Mouse (Mus musculus): Measurements from ENCODE around the gene Setd4. TPM values are rescaled to one million over a fixed set of nuclear protein-coding genes. Genes with fewer than 3 reads are reported as not detected.
A peak's percentile ranks its signal among the peaks of the same experiment; 100 is the strongest.

Setd4 gene
- polyA plus RNA-seq, 1 experiment from 2014 or later: 12.0 TPM

DNA sequence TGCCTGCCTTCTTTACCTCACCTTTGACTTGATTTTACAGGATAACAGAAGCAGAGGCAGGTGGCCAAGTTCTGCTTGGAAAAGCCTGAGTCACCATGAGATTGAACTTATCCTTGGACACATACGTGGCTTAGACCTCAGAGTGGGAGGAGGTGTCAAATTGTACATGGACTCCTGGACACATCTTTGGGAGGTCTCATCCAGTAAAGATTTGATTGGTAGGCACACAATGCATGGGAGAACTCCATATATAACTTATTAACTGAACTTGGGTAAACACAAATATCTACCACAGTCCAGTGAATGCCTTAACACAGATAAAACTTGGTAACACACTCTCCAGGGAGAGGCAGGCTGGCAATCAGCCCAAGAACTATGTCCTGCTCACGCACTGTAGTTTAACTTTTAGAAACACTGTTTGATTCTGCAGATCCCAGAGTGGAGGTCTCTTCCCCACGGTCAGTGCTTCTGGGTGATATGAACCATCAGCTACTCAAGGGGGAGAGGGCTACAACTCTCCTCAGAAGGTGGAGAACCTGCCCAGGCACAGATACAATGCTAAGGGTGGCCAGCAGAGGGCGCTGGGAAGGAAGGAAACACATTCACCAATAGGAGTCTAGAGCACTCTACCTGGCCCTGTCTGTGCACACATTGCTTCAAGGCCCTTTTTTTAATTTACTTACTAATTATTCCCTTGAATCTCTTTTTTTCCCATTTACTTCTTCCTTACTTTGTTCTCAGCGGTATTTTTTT, 11.4 kb upstream of the Setd4 start:
- TF ChIP-seq CTCF (IDR thresholded peaks at IDR 0.05; ENCODE audit: low read depth): peak; percentile 79
- DNase-seq: peak; percentile 70
- no peaks in the 10 kb centered on the region for H3K4me1 ChIP-seq (ENCODE audit: insufficient read depth)
- no peak overlapping the region for H3K4me3 ChIP-seq (ENCODE audit: low read depth, low read length)
- H3K36me3 ChIP-seq (ENCODE audit: insufficient read depth): peaks cover 10% of the 10 kb centered on the region
- no peaks in the 10 kb centered on the region for H3K27me3 ChIP-seq (ENCODE audit: insufficient read depth, low read length)
- no peak overlapping the region for H3K4me2 ChIP-seq
- ATAC-seq (ENCODE audit: insufficient read depth): no peak
- no peak overlapping the region for H3K9ac ChIP-seq
- H3K9me3 ChIP-seq (ENCODE audit: low read depth, low read length): no peaks in the 10 kb centered on the region
- no peak overlapping the region for H3K27ac ChIP-seq (ENCODE audit: low read depth)
- 22% methylated on average over 5 of the region's 5 CpGs for WGBS

- no peak for TF ChIP-seq CTCF (IDR thresholded peaks at IDR 0.05; ENCODE audit: low read depth)
- H3K4me2 ChIP-seq: no peak overlapping the region
- no peak overlapping the region for H3K27ac ChIP-seq (ENCODE audit: low read depth)
- no peaks in the 10 kb centered on the region for H3K9me3 ChIP-seq (ENCODE audit: low read depth, low read length)
- ATAC-seq (ENCODE audit: insufficient read depth) (no peak), DNase-seq (no peak)
- H3K36me3 ChIP-seq (ENCODE audit: insufficient read depth): peaks cover 18% of the 10 kb centered on the region
- H3K27me3 ChIP-seq (ENCODE audit: insufficient read depth, low read length): no peaks in the 10 kb centered on the region
- H3K4me3 ChIP-seq (ENCODE audit: low read depth, low read length): no peak overlapping the region
- no peaks in the 10 kb centered on the region for H3K4me1 ChIP-seq (ENCODE audit: insufficient read depth)
- 88% methylated on average over 4 of the region's 4 CpGs for WGBS
- no peak overlapping the region for H3K9ac ChIP-seq
Measured at GRCm38 (mm10) chr16:93610961-93611360, 7.1 kb upstream of the Setd4 start.

- peaks cover 18% of the 10 kb centered on the region for H3K36me3 ChIP-seq (ENCODE audit: insufficient read depth)
- H3K9me3 ChIP-seq (ENCODE audit: low read depth, low read length): no peaks in the 10 kb centered on the region
- ATAC-seq (ENCODE audit: insufficient read depth): no peak
- H3K4me3 ChIP-seq (ENCODE audit: low read depth, low read length): no peak overlapping the region
- H3K4me2 ChIP-seq: no peak overlapping the region
- 95% methylated on average over 4 of the region's 4 CpGs for WGBS
- H3K4me1 ChIP-seq (ENCODE audit: insufficient read depth): no peaks in the 10 kb centered on the region
- H3K27ac ChIP-seq (ENCODE audit: low read depth): no peak overlapping the region
- no peak for TF ChIP-seq CTCF (IDR thresholded peaks at IDR 0.05; ENCODE audit: low read depth)
- no peak for DNase-seq
- H3K27me3 ChIP-seq (ENCODE audit: insufficient read depth, low read length): no peaks in the 10 kb centered on the region
- H3K9ac ChIP-seq: no peak overlapping the region
Measured at GRCm38 (mm10) chr16:93609796-93610195, 5.9 kb upstream of the Setd4 start.

DNA sequence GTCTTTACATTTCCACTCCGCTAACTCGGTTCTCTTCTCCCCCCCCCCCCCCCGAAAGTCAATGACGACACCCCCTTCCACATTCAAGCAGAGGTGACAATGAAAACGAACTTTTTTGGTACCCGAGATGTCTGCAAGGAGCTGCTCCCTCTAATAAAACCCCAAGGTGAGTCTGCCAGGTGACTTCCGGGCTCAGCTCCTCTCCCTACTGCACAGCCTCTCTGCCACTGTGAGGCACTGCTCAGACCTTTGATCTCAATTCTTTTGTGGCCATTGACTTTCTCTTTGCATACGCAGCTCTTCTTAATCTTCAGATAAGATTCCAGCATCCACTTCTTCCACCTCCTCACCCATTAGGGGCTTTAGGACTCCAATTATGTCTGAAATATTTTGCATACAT, 4.9 kb upstream of the Setd4 start:
- peaks cover 4% of the 10 kb centered on the region; the same call in 1 of the 2 replicates for H3K4me1 ChIP-seq (ENCODE audit: insufficient read depth)
- H3K9ac ChIP-seq: peak overlapping the region; percentile 75; the same call in 1 of the 2 replicates
- TF ChIP-seq CTCF (IDR thresholded peaks at IDR 0.05; ENCODE audit: low read depth): no peak
- peak overlapping the region; percentile 88 for H3K4me2 ChIP-seq
- ATAC-seq (ENCODE audit: insufficient read depth): no peak
- no peak overlapping the region for H3K27ac ChIP-seq (ENCODE audit: low read depth)
- peak overlapping the region; percentile 67 for H3K4me3 ChIP-seq (ENCODE audit: low read depth, low read length)
- no peaks in the 10 kb centered on the region for H3K27me3 ChIP-seq (ENCODE audit: insufficient read depth, low read length)
- H3K36me3 ChIP-seq (ENCODE audit: insufficient read depth): peaks cover 18% of the 10 kb centered on the region
- WGBS: 57% methylated on average over 7 of the region's 8 CpGs
- no peak for DNase-seq
- no peaks in the 10 kb centered on the region for H3K9me3 ChIP-seq (ENCODE audit: low read depth, low read length)

DNA sequence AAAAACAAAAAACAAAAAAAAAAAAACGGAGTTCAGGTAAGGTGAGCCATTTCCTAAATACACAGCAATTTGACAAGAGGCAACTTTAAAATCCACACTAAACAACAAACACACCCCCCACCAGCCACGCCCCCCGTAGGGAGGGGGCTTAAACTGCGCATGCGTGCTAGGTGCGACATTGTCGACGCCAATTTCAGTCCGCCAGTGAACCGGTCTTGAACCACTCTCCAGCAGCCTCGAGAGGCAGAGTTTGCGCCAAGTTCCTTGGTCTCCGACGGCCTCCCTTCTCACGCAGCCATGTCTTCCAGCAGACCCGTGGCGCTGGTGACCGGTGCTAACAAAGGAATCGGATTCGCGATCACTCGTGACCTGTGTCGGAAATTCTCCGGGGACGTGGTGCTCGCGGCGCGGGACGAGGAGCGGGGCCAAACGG, 3.8 kb upstream of the Setd4 start:
- Histone ChIP-seq H3K9ac (peak overlapping the region; percentile 75), H3K4me2 (peak overlapping the region; percentile 88), H3K9me3 (ENCODE audit: low read depth, low read length) (no peaks in the 10 kb centered on the region), H3K36me3 (ENCODE audit: insufficient read depth) (peaks cover 18% of the 10 kb centered on the region), H3K4me1 (ENCODE audit: insufficient read depth) (peaks cover 4% of the 10 kb centered on the region; the same call in 1 of the 2 replicates), H3K27me3 (ENCODE audit: insufficient read depth, low read length) (no peaks in the 10 kb centered on the region), H3K27ac (ENCODE audit: low read depth) (peak overlapping the region; percentile 65), H3K4me3 (ENCODE audit: low read depth, low read length) (peak overlapping the region; percentile 67)
- under 1% methylated on average over 32 of the region's 32 CpGs for WGBS
- no peak for TF ChIP-seq CTCF (IDR thresholded peaks at IDR 0.05; ENCODE audit: low read depth)
- ATAC-seq (ENCODE audit: insufficient read depth) (peak; percentile 32), DNase-seq (peak; percentile 94)

DNA sequence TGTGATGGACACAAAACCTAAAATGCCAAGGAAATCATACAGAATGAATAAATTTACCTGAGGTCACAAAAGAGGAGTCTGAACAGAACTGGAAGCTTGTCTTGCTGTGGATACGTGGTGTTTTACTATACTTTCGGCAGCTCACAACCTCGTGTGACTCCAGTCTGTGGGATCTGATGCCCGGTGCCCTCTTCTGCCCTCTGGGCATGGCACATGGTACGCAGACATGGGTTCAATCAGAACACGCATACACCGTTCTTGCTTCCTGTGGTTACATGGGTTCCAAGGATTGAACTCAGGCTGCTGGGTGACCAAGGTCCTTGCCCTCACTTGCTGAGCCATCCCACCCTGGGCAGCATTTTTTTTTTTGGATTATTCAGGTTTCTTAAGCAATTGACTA, 2.3 kb upstream of the Setd4 start:
- Histone ChIP-seq H3K9me3 (ENCODE audit: low read depth, low read length) (no peaks in the 10 kb centered on the region), H3K36me3 (ENCODE audit: insufficient read depth) (peaks cover 17% of the 10 kb centered on the region), H3K4me1 (ENCODE audit: insufficient read depth) (peaks cover 4% of the 10 kb centered on the region; the same call in 1 of the 2 replicates), H3K27ac (ENCODE audit: low read depth) (no peak overlapping the region), H3K4me2 (no peak overlapping the region), H3K4me3 (ENCODE audit: low read depth, low read length) (no peak overlapping the region), H3K9ac (no peak overlapping the region), H3K27me3 (ENCODE audit: insufficient read depth, low read length) (no peaks in the 10 kb centered on the region)
- no peak for ATAC-seq (ENCODE audit: insufficient read depth)
- no peak for DNase-seq
- TF ChIP-seq CTCF (IDR thresholded peaks at IDR 0.05; ENCODE audit: low read depth): no peak
- WGBS: 86% methylated on average over 7 of the region's 7 CpGs

- peaks cover 4% of the 10 kb centered on the region; the same call in 1 of the 2 replicates for H3K4me1 ChIP-seq (ENCODE audit: insufficient read depth)
Measured at GRCm38 (mm10) chr16:93605553-93605952, 1.7 kb upstream of the Setd4 start, which contains the start of gene Cbr1. Gene Cbr1, plus strand, starts transcription at chr16:93605853.

More at GRCm38 (mm10) chr16:93605553-93605952, 1.7 kb upstream of the Setd4 start, which contains the start of gene Cbr1:
- ATAC-seq (ENCODE audit: insufficient read depth) (no peak), DNase-seq (no peak)
- H3K9me3 ChIP-seq (ENCODE audit: low read depth, low read length): no peaks in the 10 kb centered on the region
- no peak within 1 kb of the TSS for H3K27ac ChIP-seq (ENCODE audit: low read depth)
- WGBS: 58% methylated on average over 4 of the region's 4 CpGs
- H3K9ac ChIP-seq: peak within 1 kb of the TSS; percentile 79
- no peaks in the 10 kb centered on the region for H3K27me3 ChIP-seq (ENCODE audit: insufficient read depth, low read length)
- H3K36me3 ChIP-seq (ENCODE audit: insufficient read depth): peaks cover 11% of the 10 kb centered on the region
- no peak for TF ChIP-seq CTCF (IDR thresholded peaks at IDR 0.05; ENCODE audit: low read depth)
- H3K4me2 ChIP-seq: peak within 1 kb of the TSS; percentile 82
- H3K4me3 ChIP-seq (ENCODE audit: low read depth, low read length): peak within 1 kb of the TSS; percentile 58

All from lung, embryonic 14.5 days (tissue).